Mouse (Mus musculus) heart, postnatal 0 days (tissue): ENCODE measurements around the gene Myh7b. TPM values are rescaled to one million over a fixed set of nuclear protein-coding genes. Genes with fewer than 3 reads are reported as not detected.
A peak's percentile ranks its signal among the peaks of the same experiment; 100 is the strongest.
"Not testable (repeated sequence)": the region's sequence is repeated elsewhere in the genome, so short reads cannot be mapped to it uniquely, and the experiment has no call there.

Experiments
- ATAC-seq: fragments of 200-750 bp; cut with Nextera tagmentation; 2 replicates; pipeline ENCODE4 v1.8.0; 2017; ENCODE audit warnings: low read depth, moderate number of reproducible peaks, moderate library complexity; ENCODE audit not compliant: insufficient read depth
- DNase-seq: peaks from one replicate; pipeline ENCODE4 v3.0.0-alpha.2; 2016; ENCODE audit warnings: low spot score
- H3K27ac ChIP-seq: fragments of 300-500 bp; sonication (generic); 2 replicates; pipeline ENCODE4 v1.5.1; 2014; ENCODE audit warnings: low read depth, mild to moderate bottlenecking
- H3K27me3 ChIP-seq: fragments of 300-500 bp; sonication (generic); 2 replicates; pipeline ENCODE4 v1.6.1; 2014; ENCODE audit warnings: low read length, mixed read lengths; ENCODE audit not compliant: control insufficient read depth, insufficient read depth
- H3K36me3 ChIP-seq: fragments of 300-500 bp; sonication (generic); replicated peaks from 2 replicates; pipeline ENCODE4 v1.6.1; 2014; ENCODE audit warnings: low read length, mixed read lengths; ENCODE audit not compliant: control insufficient read depth, insufficient read depth
- H3K4me1 ChIP-seq: fragments of 300-500 bp; sonication (generic); 2 replicates; pipeline ENCODE4 v1.6.1; 2014; ENCODE audit warnings: antibody characterized with exemption; ENCODE audit not compliant: control insufficient read depth, insufficient read depth
- H3K4me2 ChIP-seq: fragments of 300-500 bp; sonication (generic); 2 replicates; pipeline ENCODE4 v1.6.1; 2014; ENCODE audit warnings: low read depth, mild to moderate bottlenecking, low read length, moderate library complexity
- H3K4me3 ChIP-seq: fragments of 300-500 bp; sonication (generic); 2 replicates; pipeline ENCODE4 v1.5.1; 2014; ENCODE audit warnings: low read depth, low read length
- H3K9ac ChIP-seq: fragments of 300-500 bp; sonication (generic); replicated peaks from 2 replicates; pipeline ENCODE4 v1.6.1; 2014; ENCODE audit warnings: low read depth, low read length, mixed read lengths
- H3K9me3 ChIP-seq: fragments of 300-500 bp; sonication (generic); replicated peaks from 2 replicates; pipeline ENCODE4 v1.6.1; 2016; ENCODE audit warnings: low read length; ENCODE audit not compliant: control insufficient read depth
- CTCF ChIP-seq: IDR thresholded peaks from 2 replicates; pipeline ENCODE4 v1.5.1; 2016; ENCODE audit warnings: antibody characterized with exemption, control low read depth, low read depth
- EP300 ChIP-seq: IDR thresholded peaks from 2 replicates; pipeline ENCODE4 v1.6.1; 2016; ENCODE audit warnings: antibody characterized with exemption, low read depth
- WGBS: fragments of 180-500 bp; shearing (Covaris S2); extraction: QIAGEN DNeasy Blood & Tissue Kit; methylation state at CpG from one replicate; pipeline ENCODE4 v1.1.7; 2014; 5-methylcytosine and 5-hydroxymethylcytosine counted together
- polyA plus RNA-seq: library from polyadenylated mRNA; unstranded; fragments of >200 nt; fragmentation: Nextera tagmentation; extraction: Ambion mirVana; gene quantifications from 2 replicates; pipeline ENCODE4 v1.2.1, GENCODE M21; 2015
- total RNA-seq: library from RNA; depleted of rRNA; stranded (reverse); fragments of >200 nt; gene quantifications from 2 replicates; pipeline ENCODE4 v1.2.3, GENCODE M21; 2014; ENCODE audit warnings: low replicate concordance

Myh7b gene
- total and polyA plus RNA-seq, 2 experiments from 2014 or later, result 12.5 to 48.4 TPM

DNA sequence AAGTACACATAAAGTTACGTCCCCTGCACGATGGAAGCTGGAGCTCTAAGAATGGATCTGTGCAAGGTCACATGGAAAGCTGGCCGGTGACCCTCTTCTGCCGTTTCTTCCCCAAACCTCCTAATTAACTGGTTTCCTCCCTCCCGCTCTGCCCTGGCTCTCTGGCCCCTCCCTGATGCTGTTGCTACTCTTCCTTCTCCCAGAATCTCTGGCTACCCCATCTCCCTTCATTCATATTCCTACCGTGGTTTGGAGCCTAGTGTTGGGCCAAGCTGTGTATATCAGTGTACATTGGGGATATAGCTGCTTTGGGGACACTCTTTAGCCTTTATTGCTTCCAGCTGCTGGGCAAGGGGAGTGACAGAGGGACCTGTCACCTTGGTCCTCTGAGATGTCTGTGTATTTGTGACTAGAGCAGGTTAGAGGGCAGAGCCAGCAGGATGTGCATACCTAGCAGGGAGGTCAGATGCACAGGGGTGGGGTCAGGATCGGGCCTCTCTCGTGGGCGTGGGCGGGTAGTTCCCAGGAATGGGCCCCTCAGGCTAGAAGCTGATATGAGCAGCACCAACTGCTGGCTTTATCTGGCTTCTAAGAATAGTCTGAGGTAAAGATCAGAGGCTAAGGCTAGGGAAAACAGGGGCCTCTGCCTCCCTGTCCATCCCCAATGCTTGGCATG is 6.3 kb upstream of the Myh7b start:
- no peaks in the 10 kb centered on the region for H3K9me3 ChIP-seq
- DNase-seq (no peak), ATAC-seq (no peak)
- H3K27me3 ChIP-seq, result no peaks in the 10 kb centered on the region
- H3K27ac ChIP-seq, result peak overlapping the region; percentile 89
- H3K36me3 ChIP-seq, result no peaks in the 10 kb centered on the region
- H3K4me1 ChIP-seq, result peaks cover 4% of the 10 kb centered on the region; the same call in 1 of the 2 replicates
- H3K4me2 ChIP-seq, result no peak overlapping the region
- no peak overlapping the region for H3K9ac ChIP-seq
- WGBS, result 21% methylated on average over 10 of the region's 10 CpGs
- no peak overlapping the region for H3K4me3 ChIP-seq
- TF ChIP-seq EP300 (no peak), CTCF (no peak)

DNA sequence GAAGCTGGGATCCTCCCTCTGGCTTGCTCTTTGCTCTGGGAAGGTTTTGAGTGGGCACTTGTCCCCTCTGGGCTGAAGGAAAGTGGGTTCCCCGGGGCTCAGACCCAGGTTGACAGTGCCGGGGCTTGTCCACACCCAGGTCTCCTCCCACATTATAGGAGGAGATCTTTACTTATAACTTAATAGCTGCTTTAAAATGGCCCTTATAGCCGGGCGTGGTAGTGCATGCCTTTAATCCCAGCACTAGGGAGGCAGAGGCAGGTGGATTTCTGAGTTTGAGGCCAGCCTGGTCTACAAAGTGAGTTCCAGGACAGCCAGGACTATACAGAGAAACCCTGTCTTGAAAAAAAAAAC is 5.8 kb upstream of the Myh7b start:
- H3K36me3 ChIP-seq, H3K27me3 ChIP-seq, DNase-seq, H3K4me2 ChIP-seq, H3K4me3 ChIP-seq, H3K4me1 ChIP-seq, H3K9me3 ChIP-seq, ATAC-seq, H3K9ac ChIP-seq: not testable (repeated sequence)
- WGBS, result 37% methylated on average over 4 of the region's 4 CpGs
- H3K27ac ChIP-seq, result peak overlapping the region; percentile 89

DNA sequence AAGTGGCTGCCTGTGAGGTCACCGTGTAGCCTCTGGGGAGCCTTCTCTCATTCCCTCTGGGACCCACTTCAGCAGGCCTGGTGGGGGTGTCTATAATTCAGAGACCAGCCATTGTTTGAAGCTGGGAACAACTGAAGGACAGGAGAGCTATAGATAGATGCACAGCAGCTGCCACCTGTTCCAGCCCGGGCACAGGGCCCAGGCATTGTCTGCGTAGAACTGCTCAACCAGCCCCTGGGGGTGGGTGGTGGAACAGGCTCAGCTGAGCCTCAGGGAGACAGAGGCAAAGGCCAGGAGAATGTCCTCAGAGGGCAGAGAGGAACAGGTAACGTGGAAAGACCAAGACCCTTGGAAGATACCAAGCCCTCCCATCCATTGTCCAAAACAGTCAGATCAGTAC is 4.7 kb upstream of the Myh7b start:
- 37% methylated on average over 4 of the region's 4 CpGs for WGBS
- no peaks in the 10 kb centered on the region for H3K9me3 ChIP-seq
- peak overlapping the region; percentile 22; the same call in 1 of the 2 replicates for H3K4me2 ChIP-seq
- H3K9ac ChIP-seq, result no peak overlapping the region
- H3K4me3 ChIP-seq, result no peak overlapping the region
- TF ChIP-seq CTCF (peak; percentile 49), EP300 (no peak)
- peak overlapping the region; percentile 89 for H3K27ac ChIP-seq
- ATAC-seq (peak; percentile 85), DNase-seq (peak; percentile 74)
- H3K36me3 ChIP-seq, result no peaks in the 10 kb centered on the region
- H3K27me3 ChIP-seq, result no peaks in the 10 kb centered on the region
- H3K4me1 ChIP-seq, result peaks cover 9% of the 10 kb centered on the region; the same call in 1 of the 2 replicates

DNA sequence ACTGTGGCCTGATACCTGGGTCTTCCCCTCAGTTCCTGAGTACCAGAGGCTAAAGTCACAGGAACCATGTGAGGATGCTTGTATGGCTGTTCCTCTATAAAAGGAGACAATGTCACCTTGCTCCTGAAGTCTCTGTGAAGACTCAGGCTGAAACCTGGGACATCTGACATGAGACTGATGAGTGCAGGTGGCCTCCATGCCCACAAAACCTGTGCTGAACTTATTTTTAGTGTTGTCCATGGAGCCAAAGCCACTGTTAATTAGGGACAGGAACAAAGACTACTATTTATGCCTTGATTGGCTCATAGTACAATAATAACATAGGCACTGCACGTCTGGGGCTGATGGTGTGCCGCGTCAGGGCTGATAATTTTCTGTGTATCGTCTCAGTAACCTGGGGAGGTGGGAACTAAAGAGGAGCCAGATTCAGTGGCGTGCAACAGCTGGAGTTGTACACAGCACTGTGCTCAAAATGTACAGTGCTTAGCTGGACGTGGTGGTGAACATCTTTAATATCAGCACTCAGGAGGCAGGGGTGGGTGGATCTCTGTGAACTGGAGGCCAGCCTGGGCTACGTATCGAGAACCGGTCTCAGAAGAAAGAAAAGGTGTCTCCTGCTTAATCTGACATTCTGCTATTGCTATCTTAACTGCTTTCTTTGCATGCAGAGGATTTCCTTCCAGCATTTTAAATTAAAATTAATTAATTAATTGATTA is 980 bp downstream of the Myh7b start:
- Histone ChIP-seq H3K9ac (peak overlapping the region; percentile 32), H3K4me3 (peak overlapping the region; percentile 36), H3K27me3 (no peaks in the 10 kb centered on the region), H3K4me1 (peaks cover 18% of the 10 kb centered on the region), H3K27ac (peak overlapping the region; percentile 88), H3K4me2 (peak overlapping the region; percentile 66), H3K36me3 (peaks cover 12% of the 10 kb centered on the region), H3K9me3 (no peaks in the 10 kb centered on the region)
- ATAC-seq, result peak; percentile 3; the same call in 1 of the 2 replicates
- WGBS, result 40% methylated on average over 9 of the region's 9 CpGs
- no peak for DNase-seq
- TF ChIP-seq EP300 (no peak), CTCF (no peak)

DNA sequence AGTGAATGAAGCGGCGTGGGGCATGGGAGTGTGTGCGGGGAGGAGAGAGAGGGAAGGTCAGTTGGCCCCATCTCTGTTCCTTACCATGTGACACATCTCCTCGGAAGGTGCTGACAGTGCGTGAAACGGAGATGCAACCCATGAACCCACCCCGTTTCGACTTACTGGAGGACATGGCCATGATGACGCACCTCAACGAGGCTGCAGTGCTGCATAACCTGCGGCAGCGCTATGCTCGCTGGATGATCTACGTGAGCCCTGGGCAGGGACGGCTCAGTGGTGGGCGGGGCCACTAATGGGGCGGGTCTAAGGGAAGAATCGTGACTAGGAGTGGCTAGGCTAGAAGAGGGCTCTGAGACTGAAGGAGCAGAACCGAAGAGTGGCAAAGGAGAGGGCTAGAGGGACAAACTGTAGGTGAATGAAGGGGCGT is 2.3 kb downstream of the Myh7b start:
- Histone ChIP-seq H3K4me2 (peak overlapping the region; percentile 66), H3K9ac (peak overlapping the region; percentile 32), H3K4me1 (peaks cover 18% of the 10 kb centered on the region), H3K4me3 (peak overlapping the region; percentile 36), H3K27me3 (no peaks in the 10 kb centered on the region), H3K36me3 (peaks cover 22% of the 10 kb centered on the region), H3K27ac (peak overlapping the region; percentile 88; the same call in 1 of the 2 replicates), H3K9me3 (no peaks in the 10 kb centered on the region)
- WGBS, result 2% methylated on average over 20 of the region's 20 CpGs
- TF ChIP-seq EP300 (no peak), CTCF (no peak)
- ATAC-seq (peak; percentile 78), DNase-seq (peak; percentile 80)
